Mouse (Mus musculus) hindbrain, embryonic 14.5 days (tissue): Measurements from ENCODE around the gene Arhgap18. TPM values are rescaled to one million over a fixed set of nuclear protein-coding genes. Genes with fewer than 3 reads are reported as not detected.
"Not testable (repeated sequence)": the region's sequence is repeated elsewhere in the genome, so short reads cannot be mapped to it uniquely, and the experiment has no call there.

Experiments used
- ATAC-seq: fragments of 200-750 bp; cut with Nextera tagmentation; 2 replicates; pipeline ENCODE4 v1.8.0; 2017; ENCODE audit warnings: moderate number of reproducible peaks, mild to moderate bottlenecking, moderate TSS enrichment, moderate library complexity; ENCODE audit not compliant: low FRiP score
- DNase-seq: peaks from one replicate; pipeline ENCODE4 v3.0.0-alpha.2; 2015; ENCODE audit warnings: low spot score
- H3K27ac ChIP-seq: fragments of 300-500 bp; sonication (generic); 2 replicates; pipeline ENCODE4 v1.5.1; 2014; ENCODE audit warnings: mild to moderate bottlenecking, moderate library complexity
- H3K27me3 ChIP-seq: fragments of 300-500 bp; sonication (generic); 2 replicates; pipeline ENCODE4 v1.6.1; 2014; ENCODE audit warnings: mild to moderate bottlenecking, low read length, mixed read lengths; ENCODE audit not compliant: control insufficient read depth, insufficient read depth
- H3K36me3 ChIP-seq: fragments of 300-500 bp; sonication (generic); replicated peaks from 2 replicates; pipeline ENCODE4 v1.6.1; 2014; ENCODE audit not compliant: control insufficient read depth, insufficient read depth
- H3K4me1 ChIP-seq: fragments of 300-500 bp; sonication (generic); replicated peaks from 2 replicates; pipeline ENCODE4 v1.6.1; 2014; ENCODE audit warnings: antibody characterized with exemption, low read length, mixed read lengths; ENCODE audit not compliant: control insufficient read depth, insufficient read depth
- H3K4me2 ChIP-seq: fragments of 300-500 bp; sonication (generic); replicated peaks from 2 replicates; pipeline ENCODE4 v1.6.1; 2014; ENCODE audit warnings: mild to moderate bottlenecking, moderate library complexity
- H3K4me3 ChIP-seq: fragments of 300-500 bp; sonication (generic); replicated peaks from 2 replicates; pipeline ENCODE4 v1.5.1; 2014; ENCODE audit warnings: mild to moderate bottlenecking, low read length
- H3K9ac ChIP-seq: fragments of 300-500 bp; sonication (generic); 2 replicates; pipeline ENCODE4 v1.6.1; 2014
- H3K9me3 ChIP-seq: fragments of 300-500 bp; sonication (generic); 2 replicates; pipeline ENCODE4 v1.6.1; 2016; ENCODE audit warnings: low read length; ENCODE audit not compliant: control insufficient read depth
- WGBS: fragments of 180-500 bp; shearing (Covaris S2); extraction: QIAGEN DNeasy Blood & Tissue Kit; methylation state at CpG from one replicate; pipeline ENCODE4 v1.1.7; 2014; 5-methylcytosine and 5-hydroxymethylcytosine counted together
- polyA plus RNA-seq: library from polyadenylated mRNA; unstranded; fragments of >200 nt; fragmentation: Nextera tagmentation; extraction: Ambion mirVana; gene quantifications from 2 replicates; pipeline ENCODE4 v1.2.1, GENCODE M21; 2014

Arhgap18 gene
- polyA plus RNA-seq, 1 experiment from 2014 or later = 14.9 TPM

- no peaks in the 10 kb centered on the region for H3K27me3 ChIP-seq
- no peak overlapping the region for H3K4me3 ChIP-seq
- no peaks in the 10 kb centered on the region for H3K36me3 ChIP-seq
- H3K27ac ChIP-seq = no peak overlapping the region
- DNase-seq (no peak), ATAC-seq (no peak)
- H3K9ac ChIP-seq = no peak overlapping the region
- no peaks in the 10 kb centered on the region for H3K4me1 ChIP-seq
- H3K9me3 ChIP-seq = no peaks in the 10 kb centered on the region
- no peak overlapping the region for H3K4me2 ChIP-seq
- WGBS = 77% methylated on average over 6 of the region's 6 CpGs
Observed at GRCm38 (mm10) chr10:26895726-26896125, 142.5 kb downstream of the Arhgap18 start.

GRCm38 (mm10) chr10:26900426-26900825 lies 147.2 kb downstream of the Arhgap18 start:
- H3K36me3 ChIP-seq = no peaks in the 10 kb centered on the region
- H3K4me3 ChIP-seq = no peak overlapping the region
- no peaks in the 10 kb centered on the region for H3K4me1 ChIP-seq
- 73% methylated on average over 1 of the region's 1 CpGs for WGBS
- H3K9ac ChIP-seq = no peak overlapping the region
- H3K9me3 ChIP-seq = no peaks in the 10 kb centered on the region
- ATAC-seq = no peak
- no peaks in the 10 kb centered on the region for H3K27me3 ChIP-seq
- H3K27ac ChIP-seq = no peak overlapping the region
- H3K4me2 ChIP-seq = no peak overlapping the region
- DNase-seq = no peak

GRCm38 (mm10) chr10:26903781-26904180 lies 150.6 kb downstream of the Arhgap18 start:
- Histone ChIP-seq H3K36me3 (no peaks in the 10 kb centered on the region), H3K4me2 (no peak overlapping the region), H3K9me3 (no peaks in the 10 kb centered on the region), H3K27ac (no peak overlapping the region), H3K9ac (no peak overlapping the region), H3K4me1 (no peaks in the 10 kb centered on the region), H3K27me3 (no peaks in the 10 kb centered on the region), H3K4me3 (no peak overlapping the region)
- no peak for ATAC-seq
- 84% methylated on average over 1 of the region's 1 CpGs for WGBS
- no peak for DNase-seq

- no peaks in the 10 kb centered on the region for H3K27me3 ChIP-seq
- H3K36me3 ChIP-seq = no peaks in the 10 kb centered on the region
- no peak overlapping the region for H3K4me2 ChIP-seq
- 87% methylated on average over 3 of the region's 3 CpGs for WGBS
- H3K4me3 ChIP-seq = no peak overlapping the region
- H3K9me3 ChIP-seq = no peaks in the 10 kb centered on the region
- H3K4me1 ChIP-seq = peaks cover 14% of the 10 kb centered on the region
- H3K9ac ChIP-seq = no peak overlapping the region
- no peak overlapping the region for H3K27ac ChIP-seq
- ATAC-seq (no peak), DNase-seq (no peak)
Observed at GRCm38 (mm10) chr10:26911176-26911575, 158.0 kb downstream of the Arhgap18 start.

DNA sequence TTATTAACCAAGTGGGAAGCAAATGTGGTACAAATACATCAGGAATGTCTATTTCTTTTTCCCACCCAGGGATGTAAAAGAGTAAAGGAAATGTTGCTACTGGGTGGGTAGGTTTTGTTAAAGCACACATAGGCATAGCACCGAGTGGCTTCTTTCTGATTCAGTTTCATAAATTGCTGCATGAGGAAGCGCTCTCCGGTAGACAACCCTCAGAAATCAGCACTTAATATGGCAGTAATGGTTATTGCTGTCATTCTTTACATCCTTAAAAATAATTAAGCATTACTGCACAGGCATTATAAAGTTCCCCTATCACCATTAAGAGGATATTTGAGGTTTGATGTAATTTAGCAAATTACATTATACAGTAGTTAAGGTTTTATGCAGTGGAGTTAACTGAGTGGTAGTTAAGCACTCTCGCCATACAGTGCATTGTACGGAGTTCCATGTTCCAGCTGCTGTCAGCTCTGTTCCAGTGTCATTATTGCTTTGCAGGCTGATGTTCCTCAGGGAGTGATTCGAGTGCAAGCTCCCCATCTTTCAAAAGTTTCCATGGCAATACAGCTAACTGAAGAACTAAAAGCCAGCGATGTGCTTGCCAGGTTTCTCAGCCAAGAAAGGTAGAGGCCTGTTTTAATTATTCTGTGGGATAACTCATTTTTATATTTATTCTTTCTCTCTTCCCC lies 159.0 kb downstream of the Arhgap18 start:
- Histone ChIP-seq H3K27me3 (no peaks in the 10 kb centered on the region), H3K4me2 (no peak overlapping the region), H3K9me3 (no peaks in the 10 kb centered on the region), H3K4me3 (no peak overlapping the region), H3K27ac (no peak overlapping the region), H3K4me1 (peaks cover 14% of the 10 kb centered on the region), H3K36me3 (no peaks in the 10 kb centered on the region), H3K9ac (no peak overlapping the region)
- DNase-seq (peak; percentile 59), ATAC-seq (peak; percentile 89)
- WGBS = 41% methylated on average over 7 of the region's 7 CpGs

DNA sequence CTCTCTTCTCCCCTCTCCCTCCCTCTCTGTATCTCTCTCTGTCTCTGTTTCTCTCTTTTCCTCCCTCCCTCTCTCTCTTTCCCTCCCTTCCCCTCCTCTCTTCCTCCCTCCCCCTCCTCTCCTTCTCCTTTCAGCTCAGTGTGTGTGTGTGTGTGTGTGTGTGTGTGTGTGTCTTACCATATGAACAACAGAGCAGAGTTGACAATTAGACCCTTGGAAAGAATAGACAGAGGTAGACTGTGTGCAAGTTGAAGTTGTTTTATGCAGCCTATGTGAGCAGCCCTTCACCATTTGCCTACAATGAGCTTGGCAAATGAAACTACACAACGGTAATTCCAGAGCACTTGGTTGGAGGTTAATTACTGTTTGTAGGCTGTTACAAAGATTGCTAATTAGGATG lies 159.6 kb downstream of the Arhgap18 start:
- H3K36me3 ChIP-seq = no peaks in the 10 kb centered on the region
- H3K4me2 ChIP-seq = no peak overlapping the region
- no peaks in the 10 kb centered on the region for H3K9me3 ChIP-seq
- no peaks in the 10 kb centered on the region for H3K27me3 ChIP-seq
- H3K4me3 ChIP-seq = no peak overlapping the region
- DNase-seq = no peak
- no peak overlapping the region for H3K27ac ChIP-seq
- 55% methylated on average over 1 of the region's 1 CpGs for WGBS
- H3K9ac ChIP-seq = no peak overlapping the region
- peaks cover 14% of the 10 kb centered on the region for H3K4me1 ChIP-seq
- peak; percentile 49; the same call in 1 of the 2 replicates for ATAC-seq

GRCm38 (mm10) chr10:26919307-26919977 lies 166.2 kb downstream of the Arhgap18 start:
- no peak overlapping the region for H3K27ac ChIP-seq
- H3K4me1 ChIP-seq = no peaks in the 10 kb centered on the region
- no peaks in the 10 kb centered on the region for H3K9me3 ChIP-seq
- DNase-seq (peak; percentile 80), ATAC-seq (peak; percentile 57; the same call in 1 of the 2 replicates)
- H3K4me2 ChIP-seq = no peak overlapping the region
- H3K27me3 ChIP-seq = no peaks in the 10 kb centered on the region
- 37% methylated on average over 5 of the region's 5 CpGs for WGBS
- no peak overlapping the region for H3K4me3 ChIP-seq
- no peak overlapping the region for H3K9ac ChIP-seq
- no peaks in the 10 kb centered on the region for H3K36me3 ChIP-seq

- DNase-seq = no peak
- no peaks in the 10 kb centered on the region for H3K36me3 ChIP-seq
- WGBS = 34% methylated on average over 8 of the region's 8 CpGs
- no peak overlapping the region for H3K9ac ChIP-seq
- H3K9me3 ChIP-seq = no peaks in the 10 kb centered on the region
- no peak overlapping the region for H3K4me2 ChIP-seq
- H3K27ac ChIP-seq = no peak overlapping the region
- no peak for ATAC-seq
- no peaks in the 10 kb centered on the region for H3K4me1 ChIP-seq
- H3K4me3 ChIP-seq = no peak overlapping the region
- H3K27me3 ChIP-seq = no peaks in the 10 kb centered on the region
Observed at GRCm38 (mm10) chr10:26920383-26920979, 167.3 kb downstream of the Arhgap18 start.

DNA sequence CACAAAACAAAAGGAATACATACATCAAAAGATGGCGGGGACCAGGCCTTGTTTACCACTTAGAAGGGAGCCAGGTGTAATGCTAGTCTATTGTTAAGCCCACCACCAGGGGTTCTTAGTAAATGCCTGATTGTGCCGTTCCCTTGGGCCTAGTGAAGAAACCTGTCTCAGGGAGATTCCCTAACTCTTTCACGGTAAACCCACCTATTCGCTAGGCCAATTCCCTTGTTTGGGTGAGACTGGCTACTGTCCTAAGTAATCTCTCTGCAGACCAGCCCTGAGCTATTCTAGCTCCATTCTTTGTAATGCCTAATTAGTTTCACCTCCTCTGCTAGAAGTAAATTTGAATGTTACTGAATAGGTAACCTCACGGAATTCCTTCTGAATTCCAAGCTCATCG lies 182.8 kb downstream of the Arhgap18 start:
- H3K27me3 ChIP-seq, H3K36me3 ChIP-seq, H3K27ac ChIP-seq, H3K4me1 ChIP-seq, H3K9ac ChIP-seq, DNase-seq, H3K4me2 ChIP-seq, ATAC-seq, H3K4me3 ChIP-seq, H3K9me3 ChIP-seq: not testable (repeated sequence)
- 91% methylated on average over 6 of the region's 6 CpGs for WGBS
